Mouse (Mus musculus) fat pad, adult 2 months (tissue): ENCODE results near the gene Slc38a8.

Experiments used
- DNase-seq: peaks from one replicate; pipeline ENCODE4 v3.0.0-alpha.2; 2011; ENCODE audit warnings: low read depth, low spot score; ENCODE audit errors: extremely low read depth

Slc38a8 gene

GRCm38 (mm10) chr8:119501598-119501997 is at the start of gene Slc38a8:
TSS of gene Slc38a8 (minus strand) at chr8:119501698.
- no peak for DNase-seq

GRCm38 (mm10) chr8:119548560-119549113 is 47.1 kb upstream of the Slc38a8 start:
- DNase-seq = peak; percentile 66

- DNase-seq = no peak
Observed at GRCm38 (mm10) chr8:119547019-119547691, 45.7 kb upstream of the Slc38a8 start.

- DNase-seq = no peak
Observed at GRCm38 (mm10) chr8:119545791-119546190, 44.3 kb upstream of the Slc38a8 start.

- peak; percentile 51 for DNase-seq
Observed at GRCm38 (mm10) chr8:119545180-119545579, 43.7 kb upstream of the Slc38a8 start.

GRCm38 (mm10) chr8:119544606-119545005 is 43.1 kb upstream of the Slc38a8 start:
- DNase-seq = no peak

- no peak for DNase-seq
Observed at GRCm38 (mm10) chr8:119531973-119532372, 30.5 kb upstream of the Slc38a8 start.

- DNase-seq = no peak
Observed at GRCm38 (mm10) chr8:119531397-119531796, 29.9 kb upstream of the Slc38a8 start.

- DNase-seq = no peak
Observed at GRCm38 (mm10) chr8:119530937-119531336, 29.4 kb upstream of the Slc38a8 start.

- no peak for DNase-seq
Observed at GRCm38 (mm10) chr8:119528762-119529161, 27.3 kb upstream of the Slc38a8 start.

- no peak for DNase-seq
Observed at GRCm38 (mm10) chr8:119520102-119520501, 18.6 kb upstream of the Slc38a8 start.

GRCm38 (mm10) chr8:119516674-119517073 is 15.2 kb upstream of the Slc38a8 start:
- DNase-seq = no peak

GRCm38 (mm10) chr8:119515767-119516166 is 14.3 kb upstream of the Slc38a8 start:
- DNase-seq = no peak

- DNase-seq = no peak
Observed at GRCm38 (mm10) chr8:119514940-119515339, 13.4 kb upstream of the Slc38a8 start.

- no peak for DNase-seq
Observed at GRCm38 (mm10) chr8:119513405-119513804, 11.9 kb upstream of the Slc38a8 start.

GRCm38 (mm10) chr8:119511722-119512121 is 10.2 kb upstream of the Slc38a8 start:
- no peak for DNase-seq

- no peak for DNase-seq
Observed at GRCm38 (mm10) chr8:119510471-119510870, 9.0 kb upstream of the Slc38a8 start.

GRCm38 (mm10) chr8:119506106-119506505 is 4.6 kb upstream of the Slc38a8 start:
- DNase-seq = no peak

GRCm38 (mm10) chr8:119505488-119505887 is 4.0 kb upstream of the Slc38a8 start:
- no peak for DNase-seq

- DNase-seq = no peak
Observed at GRCm38 (mm10) chr8:119503191-119503767, 1.8 kb upstream of the Slc38a8 start.

GRCm38 (mm10) chr8:119502111-119502510 is 613 bp upstream of the Slc38a8 start:
- no peak for DNase-seq

GRCm38 (mm10) chr8:119499836-119500235 is 1.7 kb downstream of the Slc38a8 start:
- no peak for DNase-seq
